ENCODE assay signal across 8 mouse cellular contexts in genomic region chr17:16951092-16952016, GRCm38 (mm10).
A peak's percentile ranks its signal among the peaks of the same experiment; 100 is the strongest.
DNase-seq lines count a peak whose midpoint lies in the region; ATAC-seq and TF ChIP-seq lines count a peak whose summit lies in the region.
"Not testable (repeated sequence)": the region's sequence is repeated elsewhere in the genome, so short reads cannot be mapped to it uniquely, and the experiment has no call there.

No protein-coding gene starts in this region.

- not testable (repeated sequence) for TF ChIP-seq RAD21 in MEL (IDR thresholded peaks at IDR 0.05; ENCODE audit: low read depth, low read length)

- TF ChIP-seq CTCF in MEL (IDR thresholded peaks at IDR 0.05 in 2 of 3, conservative IDR thresholded peaks at IDR 0.05 in 1 of 3; ENCODE audit: control insufficient read depth in 1 of 3, insufficient read depth in 1 of 3, low read depth in 2 of 3, low read length in 3 of 3, poor library complexity in 1 of 3, severe bottlenecking in 1 of 3); cerebellum, adult 2 months (IDR thresholded peaks at IDR 0.05; ENCODE audit: borderline replicate concordance, insufficient read depth, low read depth, low read length): not testable (repeated sequence)
- 0 out of 2 replicates have a peak, but pooled peaks have one; percentile 4 for TF ChIP-seq CTCF in forebrain, postnatal 0 days (IDR thresholded peaks at IDR 0.05; ENCODE audit: low read depth)

- peak; percentile 97 for DNase-seq in MEL (ENCODE audit: low read depth, low spot score)
- peak; percentile 91 to 94 for DNase-seq in cerebellum, adult 2 months
- peak; percentile 96 for DNase-seq in forebrain, postnatal 0 days
- DNase-seq in heart, postnatal 4 days: peak; percentile 90
- peak; percentile 92 to 94 for DNase-seq in layer of hippocampus, adult 8-10 months (ENCODE audit: low spot score in 2 of 2)
- DNase-seq in ovary, adult 18-20 months (ENCODE audit: low spot score): peak; percentile 84
- DNase-seq in thymus, postnatal 0 days (ENCODE audit: low spot score): peak; percentile 92

- peak overlapping the region; percentile 64 to 91 for H3K4me3 ChIP-seq in MEL (ENCODE audit: control insufficient read depth in 1 of 2, insufficient read depth in 1 of 2, low read depth in 2 of 2, low read length in 2 of 2)
- peak overlapping the region; percentile 62 for H3K4me3 ChIP-seq in cerebellum, adult 2 months (replicated peaks; ENCODE audit: insufficient read depth, low read depth, low read length)
- peak overlapping the region; percentile 45 for H3K4me3 ChIP-seq in forebrain, postnatal 0 days (ENCODE audit: low read depth, low read length)
- peak overlapping the region; percentile 52 for H3K4me3 ChIP-seq in lung, embryonic 15.5 days

- not testable (repeated sequence) for H3K4me1 ChIP-seq in MEL (ENCODE audit: control insufficient read depth in 1 of 2, insufficient read depth in 2 of 2, low read length in 2 of 2); cerebellum, adult 2 months (ENCODE audit: control insufficient read depth, insufficient read depth, low read length); forebrain, postnatal 0 days (ENCODE audit: insufficient read depth); lung, embryonic 15.5 days

- ATAC-seq in forebrain, postnatal 0 days: peak; percentile 100
- peak; percentile 100 for ATAC-seq in lung, embryonic 15.5 days (ENCODE audit: borderline replicate concordance, extremely low read depth, low FRiP score, low TSS enrichment)

- H3K27ac ChIP-seq in MEL (ENCODE audit: control insufficient read depth, low read depth, low read length): peak overlapping the region; percentile 64
- peak overlapping the region; percentile 90; the same call in 1 of the 2 replicates for H3K27ac ChIP-seq in cerebellum, adult 2 months (ENCODE audit: insufficient read depth, low read length)
- peak overlapping the region; percentile 66 for H3K27ac ChIP-seq in forebrain, postnatal 0 days (ENCODE audit: low read depth, low read length)
- not testable (repeated sequence) for H3K27ac ChIP-seq in lung, embryonic 15.5 days

- peak overlapping the region; percentile 41 for H3K4me2 ChIP-seq in forebrain, postnatal 0 days (ENCODE audit: low read depth)
- peak overlapping the region; percentile 42; the same call in 1 of the 2 replicates for H3K4me2 ChIP-seq in lung, embryonic 15.5 days

- WGBS in cerebellum, adult 2 months: 3% methylated on average over 25 of the region's 26 CpGs
- WGBS in forebrain, postnatal 0 days: 1% methylated on average over 22 of the region's 26 CpGs
- whole genome bisulfite sequencing in lung, embryonic 15.5 days: 2% methylated on average over 22 of the region's 26 CpGs

- not testable (repeated sequence) for H3K36me3 ChIP-seq in MEL (ENCODE audit: control insufficient read depth in 1 of 2, insufficient read depth in 2 of 2, low read length in 2 of 2); forebrain, postnatal 0 days (ENCODE audit: insufficient read depth); lung, embryonic 15.5 days

- H3K27me3 ChIP-seq in MEL (ENCODE audit: control insufficient read depth in 1 of 2, insufficient read depth in 2 of 2, low read length in 2 of 2); cerebellum, adult 2 months (ENCODE audit: control insufficient read depth, insufficient read depth, low read length); forebrain, postnatal 0 days (ENCODE audit: insufficient read depth, low read length); lung, embryonic 15.5 days: not testable (repeated sequence)

- H3K79me2 ChIP-seq in MEL (ENCODE audit: control insufficient read depth, insufficient read depth, low read length, poor library complexity): peaks cover 11% of the 10 kb centered on the region; the same call in 1 of the 2 replicates

- peak in 1 of 2 experiments; percentile 53; a peak in 2 of 4 replicates for TF ChIP-seq POLR2A in MEL (IDR thresholded peaks at IDR 0.05; ENCODE audit: control insufficient read depth in 1 of 2, insufficient read depth in 1 of 2, low read depth in 1 of 2, low read length in 2 of 2, poor library complexity in 1 of 2)
- peak; percentile 9; the same call in 1 of the 2 replicates for TF ChIP-seq POLR2A in cerebellum, adult 2 months (IDR thresholded peaks at IDR 0.05; ENCODE audit: borderline replicate concordance, insufficient read depth, low read length)

- TF ChIP-seq EP300 in MEL (IDR thresholded peaks at IDR 0.05; ENCODE audit: low read depth in 1 of 2, low read length in 2 of 2): not testable (repeated sequence)

- H3K9ac ChIP-seq in MEL (ENCODE audit: control insufficient read depth, low read depth, low read length, poor library complexity, severe bottlenecking): peak overlapping the region; percentile 51
- peak overlapping the region; percentile 34 for H3K9ac ChIP-seq in forebrain, postnatal 0 days
- peak overlapping the region; percentile 41; the same call in 1 of the 2 replicates for H3K9ac ChIP-seq in lung, embryonic 15.5 days

- not testable (repeated sequence) for H3K9me3 ChIP-seq in MEL (replicated peaks; ENCODE audit: insufficient read depth, low read length); forebrain, postnatal 0 days (ENCODE audit: low read length); lung, embryonic 15.5 days

TF ChIP-seq in MEL, 35 proteins besides CTCF, POLR2A, EP300 and RAD21:
- TF ChIP-seq ELF1 (IDR thresholded peaks at IDR 0.05; ENCODE audit: low read depth, low read length) (peak; percentile 83), CHD2 (IDR thresholded peaks at IDR 0.05; ENCODE audit: low read length) (peak; percentile 81), NELFE (IDR thresholded peaks at IDR 0.05; ENCODE audit: low read depth, low read length) (peak; percentile 30), KAT2A (conservative IDR thresholded peaks at IDR 0.05; ENCODE audit: low read depth, low read length) (peak; percentile 53), SIN3A (IDR thresholded peaks at IDR 0.05; ENCODE audit: low read length) (peak; percentile 57), HCFC1 (IDR thresholded peaks at IDR 0.05; ENCODE audit: low read depth, low read length) (peak; percentile 80), TBP (IDR thresholded peaks at IDR 0.05; ENCODE audit: low read depth, low read length) (peak; percentile 67)
